8 mouse cellular contexts compared by ENCODE assay signal in genomic region chr6:146500771-146501170, GRCm38 (mm10). TPM values are rescaled to one million over a fixed set of nuclear protein-coding genes. Genes with fewer than 3 reads are reported as not detected.
DNase-seq lines count a peak whose midpoint lies in the region; ATAC-seq and TF ChIP-seq lines count a peak whose summit lies in the region.

No protein-coding gene starts in this region.

- no peak for TF ChIP-seq CTCF in heart, adult 2 months (IDR thresholded peaks at IDR 0.05)
- TF ChIP-seq CTCF in bone marrow, adult 2 months (IDR thresholded peaks at IDR 0.05; ENCODE audit: control insufficient read depth, insufficient read depth, low read length), result no peak

- peak in 1 of 2 experiments; percentile 24 for DNase-seq in heart, adult 2 months
- DNase-seq in heart, postnatal 4 days, result no peak
- DNase-seq in midbrain, embryonic 10.5 days (ENCODE audit: low spot score), result no peak
- DNase-seq in gastrocnemius, postnatal 36 days, result no peak
- no peak for DNase-seq in urinary bladder, postnatal 36 days (ENCODE audit: low spot score in 2 of 2)

- no peaks in the 10 kb centered on the region for H3K9me3 ChIP-seq in hindbrain, embryonic 12.5 days (replicated peaks)
- H3K9me3 ChIP-seq in midbrain, embryonic 10.5 days (replicated peaks), result no peaks in the 10 kb centered on the region

- peaks cover 6% of the 10 kb centered on the region for H3K4me1 ChIP-seq in heart, adult 2 months (ENCODE audit: control insufficient read depth, insufficient read depth, low read length)
- peaks cover 2% of the 10 kb centered on the region for H3K4me1 ChIP-seq in bone marrow, adult 2 months (ENCODE audit: control insufficient read depth, insufficient read depth, low read length)
- peaks cover 17% of the 10 kb centered on the region for H3K4me1 ChIP-seq in hindbrain, embryonic 12.5 days
- H3K4me1 ChIP-seq in midbrain, embryonic 10.5 days, result peaks cover 18% of the 10 kb centered on the region

- 25% methylated on average over 5 of the region's 5 CpGs for WGBS in heart, adult 2 months
- WGBS in bone marrow, adult 2 months, result 35% methylated on average over 5 of the region's 5 CpGs
- 71% methylated on average over 5 of the region's 5 CpGs for WGBS in hindbrain, embryonic 12.5 days
- 79% methylated on average over 5 of the region's 5 CpGs for WGBS in midbrain, embryonic 10.5 days

- H3K9ac ChIP-seq in heart, adult 2 months (ENCODE audit: low read depth, low read length), result peak overlapping the region; percentile 95; the same call in 1 of the 2 replicates
- H3K9ac ChIP-seq in hindbrain, embryonic 12.5 days, result no peak overlapping the region

- no peak for TF ChIP-seq EP300 in heart, adult 2 months (IDR thresholded peaks at IDR 0.05; ENCODE audit: insufficient read depth, low read depth, low read length)

- H3K79me2 ChIP-seq in heart, adult 2 months (replicated peaks; ENCODE audit: control insufficient read depth, insufficient read depth, low read length), result no peaks in the 10 kb centered on the region; the same call in 1 of the 2 replicates

- H3K27ac ChIP-seq in heart, adult 2 months, result peak overlapping the region; percentile 99
- no peak overlapping the region; the same call in 1 of the 2 replicates for H3K27ac ChIP-seq in bone marrow, adult 2 months (ENCODE audit: control insufficient read depth, insufficient read depth, low read depth, low read length, poor library complexity)
- H3K27ac ChIP-seq in hindbrain, embryonic 12.5 days, result no peak overlapping the region
- H3K27ac ChIP-seq in midbrain, embryonic 10.5 days (replicated peaks), result no peak overlapping the region

- H3K4me2 ChIP-seq in hindbrain, embryonic 12.5 days (replicated peaks), result peak overlapping the region; percentile 98

- H3K27me3 ChIP-seq in heart, adult 2 months (ENCODE audit: control insufficient read depth, insufficient read depth, low read length), result no peaks in the 10 kb centered on the region
- peaks cover 42% of the 10 kb centered on the region for H3K27me3 ChIP-seq in hindbrain, embryonic 12.5 days
- peaks cover 38% of the 10 kb centered on the region for H3K27me3 ChIP-seq in midbrain, embryonic 10.5 days (ENCODE audit: low read depth, poor library complexity, severe bottlenecking)

- intact Hi-C loops in heart, adult 2 months (cut with DNase I), result loop anchor here (2.0 to 5.0 kb wide), 2 partner anchors 28 to 88 kb away; no protein-coding TSS in a partner anchor
- intact Hi-C loops in gastrocnemius, postnatal 36 days (cut with DNase I), result loop anchor here (5.0 kb wide), 1 partner anchor 77 kb away; the partner anchor contains the start of genes Fgfr1op2 and Ints13

- no peak for TF ChIP-seq POLR2A in heart, adult 2 months (IDR thresholded peaks at IDR 0.05; ENCODE audit: insufficient read depth, low read depth, low read length)
- TF ChIP-seq POLR2A in bone marrow, adult 2 months (IDR thresholded peaks at IDR 0.05; ENCODE audit: borderline replicate concordance, control insufficient read depth, low read depth, low read length), result no peak

- ATAC-seq in hindbrain, embryonic 12.5 days (ENCODE audit: low FRiP score), result no peak
- ATAC-seq in granulocyte monocyte progenitor cell, adult 5-6 weeks (replicated peaks; ENCODE audit: poor library complexity, severe bottlenecking), result no peak

- H3K36me3 ChIP-seq in heart, adult 2 months (ENCODE audit: control insufficient read depth, insufficient read depth, low read length), result peaks cover 2% of the 10 kb centered on the region
- no peaks in the 10 kb centered on the region for H3K36me3 ChIP-seq in hindbrain, embryonic 12.5 days
- no peaks in the 10 kb centered on the region for H3K36me3 ChIP-seq in midbrain, embryonic 10.5 days

- H3K4me3 ChIP-seq in heart, adult 2 months, result peak overlapping the region; percentile 84
- peak overlapping the region; percentile 38 for H3K4me3 ChIP-seq in bone marrow, adult 2 months (replicated peaks; ENCODE audit: control insufficient read depth, low read depth, low read length)
- H3K4me3 ChIP-seq in hindbrain, embryonic 12.5 days, result no peak overlapping the region
- peak overlapping the region; percentile 68; the same call in 1 of the 2 replicates for H3K4me3 ChIP-seq in midbrain, embryonic 10.5 days

RNA-seq across cellular contexts. Expression of gene Itpr2, which starts 1.3 kb away (rescaled TPM):
- total RNA-seq in heart, adult 2 months (2021), result 10 to 100 TPM; 20.1 to 23.7 TPM
- 6.6 and 8.1 TPM in 2 replicates for polyA plus RNA-seq in heart, adult 2 months (2012; rRNA removed)
- 10 to 100 TPM; 38.6 to 45.5 TPM for total RNA-seq in heart, postnatal 4 days (2021)
- 8.8 and 22.5 TPM in 2 replicates for polyA plus RNA-seq in bone marrow, adult 2 months (2011; ENCODE audit: insufficient read depth, insufficient read length, low replicate concordance, missing spikeins)
- 7.4 and 8.0 TPM in 2 replicates for polyA plus RNA-seq in hindbrain, embryonic 12.5 days (2016; fragmentation: Nextera tagmentation; extraction: Ambion mirVana)
- 4.4 and 5.2 TPM in 2 replicates for polyA plus RNA-seq in midbrain, embryonic 10.5 days (2016; fragmentation: Nextera tagmentation; extraction: Ambion mirVana)
- total RNA-seq in gastrocnemius, postnatal 36 days (2021), result 1 to 10 TPM; 7.9 to 9.6 TPM
- total RNA-seq in granulocyte monocyte progenitor cell, adult 5-6 weeks (2014; fragmentation: Nextera tagmentation), result 6.0 and 9.5 TPM in 2 replicates
- total RNA-seq in granulocyte monocyte progenitor cell, adult 5-6 weeks (2017), result 15.1 and 22.6 TPM in 2 replicates
